Mouse (Mus musculus): Measurements from ENCODE around the gene Btnl10. TPM values are rescaled to one million over a fixed set of nuclear protein-coding genes. Genes with fewer than 3 reads are reported as not detected.

The Btnl10 gene
- polyA plus RNA-seq (2015; fragmentation: Nextera tagmentation; extraction: Ambion mirVana), result not detected in 2 replicates

DNA sequence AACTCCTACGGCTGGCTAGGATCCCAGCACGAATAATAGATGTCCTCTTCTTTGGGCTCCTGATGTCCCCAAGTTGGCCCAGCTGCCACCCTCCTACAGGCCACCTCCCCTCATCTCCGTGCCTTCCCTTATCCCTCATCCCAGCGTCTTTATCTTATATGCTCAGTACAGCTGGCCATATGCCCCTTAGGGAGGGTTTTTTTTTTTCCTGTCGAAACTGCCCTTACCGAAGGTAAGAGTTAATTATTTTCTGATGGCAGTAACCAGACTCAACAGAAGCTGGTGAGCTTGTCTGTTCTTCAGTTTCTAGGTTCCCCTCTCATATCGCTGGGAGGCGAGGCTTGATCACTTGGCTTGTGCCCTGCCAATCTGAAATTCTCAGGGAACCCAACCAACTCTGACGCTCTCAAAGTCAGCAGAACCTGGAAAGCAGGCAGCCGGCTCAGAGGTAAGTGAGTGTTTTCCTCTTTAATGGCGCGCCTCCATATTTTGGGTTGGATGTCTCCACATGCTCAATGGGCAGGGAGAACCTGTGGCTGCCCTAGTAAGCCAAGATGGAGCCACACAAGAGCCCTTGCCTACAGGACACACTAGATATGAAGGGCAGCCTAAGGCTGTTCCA lies at the start of gene Btnl10:
TSS of gene Btnl10 (plus strand) at position 164 of the 622 bp plus-strand sequence.
- Histone ChIP-seq H3K4me2 (no peak within 1 kb of the TSS), H3K9me3 (replicated peaks) (no peaks in the 10 kb centered on the region), H3K9ac (no peak within 1 kb of the TSS), H3K27me3 (peaks cover 6% of the 10 kb centered on the region), H3K36me3 (ENCODE audit: poor library complexity, severe bottlenecking) (no peaks in the 10 kb centered on the region), H3K27ac (no peak within 1 kb of the TSS), H3K4me1 (0 out of 2 replicates have a peak, but pooled peaks cover 6% of the 10 kb centered on the region), H3K4me3 (no peak within 1 kb of the TSS)
- WGBS, result 93% methylated on average over 12 of the region's 12 CpGs
- ATAC-seq, result no peak

GRCm38 (mm10) chr11:58867954-58868330 lies 49.8 kb upstream of the Btnl10 start:
- no peaks in the 10 kb centered on the region for H3K27me3 ChIP-seq
- no peaks in the 10 kb centered on the region for H3K9me3 ChIP-seq (replicated peaks)
- H3K36me3 ChIP-seq (ENCODE audit: poor library complexity, severe bottlenecking), result peaks cover 19% of the 10 kb centered on the region; the same call in 1 of the 2 replicates
- whole genome bisulfite sequencing, result 85% methylated on average over 6 of the region's 6 CpGs
- peak overlapping the region; percentile 72 for H3K4me3 ChIP-seq
- H3K4me1 ChIP-seq, result peaks cover 18% of the 10 kb centered on the region
- H3K27ac ChIP-seq, result no peak overlapping the region; the same call in 1 of the 2 replicates
- peak overlapping the region; percentile 84 for H3K9ac ChIP-seq
- H3K4me2 ChIP-seq, result peak overlapping the region; percentile 78
- ATAC-seq, result 0 out of 2 replicates have a peak, but pooled peaks have one; percentile 6

DNA sequence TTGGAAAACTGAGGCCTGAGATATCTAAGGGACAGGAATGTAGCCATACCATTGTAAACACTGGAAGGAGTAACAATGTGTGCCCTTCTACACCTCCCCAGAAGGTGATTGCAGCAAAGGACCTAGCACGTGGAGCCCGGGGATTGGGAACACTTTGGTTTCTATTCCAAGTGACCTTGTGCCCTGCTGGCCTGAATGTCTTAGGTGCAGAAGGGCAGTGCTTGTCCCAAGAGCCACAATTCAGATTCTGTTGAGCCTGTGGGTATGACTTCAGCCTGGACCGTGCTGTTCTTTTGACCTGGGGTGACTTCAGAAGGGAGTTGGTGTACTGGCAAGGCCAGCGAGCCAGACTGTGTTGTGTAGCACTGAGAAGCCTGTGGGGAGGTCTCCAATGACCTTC lies 46.7 kb upstream of the Btnl10 start:
- Histone ChIP-seq H3K9me3 (replicated peaks) (no peaks in the 10 kb centered on the region), H3K27me3 (no peaks in the 10 kb centered on the region), H3K4me3 (no peak overlapping the region), H3K4me1 (peaks cover 18% of the 10 kb centered on the region), H3K9ac (no peak overlapping the region), H3K36me3 (ENCODE audit: poor library complexity, severe bottlenecking) (peaks cover 22% of the 10 kb centered on the region; the same call in 1 of the 2 replicates), H3K27ac (no peak overlapping the region), H3K4me2 (no peak overlapping the region)
- no peak for ATAC-seq
- 96% methylated on average over 4 of the region's 4 CpGs for WGBS

GRCm38 (mm10) chr11:58883756-58884155 lies 34.0 kb upstream of the Btnl10 start:
- no peak overlapping the region for H3K4me2 ChIP-seq
- ATAC-seq, result no peak
- H3K9ac ChIP-seq, result no peak overlapping the region
- H3K27me3 ChIP-seq, result no peaks in the 10 kb centered on the region
- H3K4me3 ChIP-seq, result no peak overlapping the region
- H3K36me3 ChIP-seq (ENCODE audit: poor library complexity, severe bottlenecking), result peaks cover 49% of the 10 kb centered on the region
- H3K27ac ChIP-seq, result no peak overlapping the region
- no peaks in the 10 kb centered on the region for H3K9me3 ChIP-seq (replicated peaks)
- WGBS, result 81% methylated on average over 8 of the region's 8 CpGs
- H3K4me1 ChIP-seq, result no peaks in the 10 kb centered on the region

GRCm38 (mm10) chr11:58890511-58890910 lies 27.2 kb upstream of the Btnl10 start:
- Histone ChIP-seq H3K9ac (no peak overlapping the region), H3K4me3 (no peak overlapping the region), H3K36me3 (ENCODE audit: poor library complexity, severe bottlenecking) (peaks cover 63% of the 10 kb centered on the region), H3K4me2 (no peak overlapping the region), H3K9me3 (replicated peaks) (no peaks in the 10 kb centered on the region), H3K4me1 (no peaks in the 10 kb centered on the region), H3K27me3 (no peaks in the 10 kb centered on the region), H3K27ac (no peak overlapping the region)
- no peak for ATAC-seq
- 91% methylated on average over 10 of the region's 10 CpGs for WGBS

DNA sequence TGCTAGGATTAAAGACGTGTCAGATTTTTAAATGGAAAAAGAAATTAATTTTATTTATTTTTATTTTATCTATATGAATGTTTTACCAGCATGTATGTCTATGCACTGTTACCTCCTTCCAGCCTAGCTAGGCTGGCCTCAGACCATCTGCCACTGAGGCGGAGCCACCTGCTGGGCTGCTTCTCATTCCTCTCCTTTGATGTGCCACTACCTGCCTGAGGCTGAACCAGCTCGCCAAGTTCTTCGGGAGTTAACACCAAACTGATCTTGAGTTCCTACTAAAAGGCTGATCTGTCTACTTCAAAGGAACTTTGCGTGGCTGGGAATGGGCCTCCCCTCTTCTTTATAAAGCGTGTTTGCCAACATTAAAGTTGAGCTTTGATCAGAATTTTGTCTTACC lies 23.3 kb upstream of the Btnl10 start:
- Histone ChIP-seq H3K4me3 (no peak overlapping the region), H3K27me3 (no peaks in the 10 kb centered on the region), H3K9ac (no peak overlapping the region), H3K27ac (no peak overlapping the region), H3K36me3 (ENCODE audit: poor library complexity, severe bottlenecking) (peaks cover 82% of the 10 kb centered on the region), H3K4me1 (no peaks in the 10 kb centered on the region), H3K4me2 (no peak overlapping the region), H3K9me3 (replicated peaks) (no peaks in the 10 kb centered on the region)
- no peak for ATAC-seq
- 72% methylated on average over 6 of the region's 6 CpGs for WGBS

- Histone ChIP-seq H3K4me2 (no peak overlapping the region), H3K9me3 (replicated peaks) (no peaks in the 10 kb centered on the region), H3K4me1 (peaks cover 11% of the 10 kb centered on the region), H3K9ac (no peak overlapping the region), H3K36me3 (ENCODE audit: poor library complexity, severe bottlenecking) (peaks cover 74% of the 10 kb centered on the region), H3K27me3 (no peaks in the 10 kb centered on the region), H3K27ac (no peak overlapping the region), H3K4me3 (no peak overlapping the region)
- 83% methylated on average over 6 of the region's 6 CpGs for WGBS
- ATAC-seq, result no peak
Measured at GRCm38 (mm10) chr11:58897485-58897884, 20.2 kb upstream of the Btnl10 start.

- Histone ChIP-seq H3K9ac (peak overlapping the region; percentile 40), H3K4me2 (no peak overlapping the region), H3K27ac (no peak overlapping the region), H3K36me3 (ENCODE audit: poor library complexity, severe bottlenecking) (peaks cover 47% of the 10 kb centered on the region), H3K9me3 (replicated peaks) (no peaks in the 10 kb centered on the region), H3K4me3 (no peak overlapping the region), H3K27me3 (no peaks in the 10 kb centered on the region), H3K4me1 (peaks cover 21% of the 10 kb centered on the region)
- no peak for ATAC-seq
Measured at GRCm38 (mm10) chr11:58901080-58901479, 16.6 kb upstream of the Btnl10 start.

GRCm38 (mm10) chr11:58903511-58904409 lies 13.9 kb upstream of the Btnl10 start, which contains the start of gene Zfp39:
TSS of gene Zfp39 (minus strand) at chr11:58904225.
- Histone ChIP-seq H3K27ac (peak within 1 kb of the TSS; percentile 69), H3K4me1 (peaks cover 21% of the 10 kb centered on the region), H3K9me3 (replicated peaks) (no peaks in the 10 kb centered on the region), H3K4me2 (peak within 1 kb of the TSS; percentile 71), H3K27me3 (no peaks in the 10 kb centered on the region), H3K36me3 (ENCODE audit: poor library complexity, severe bottlenecking) (peaks cover 26% of the 10 kb centered on the region), H3K4me3 (peak within 1 kb of the TSS; percentile 84), H3K9ac (peak within 1 kb of the TSS; percentile 91)
- WGBS, result under 1% methylated on average over 40 of the region's 40 CpGs
- peak; percentile 99 for ATAC-seq

DNA sequence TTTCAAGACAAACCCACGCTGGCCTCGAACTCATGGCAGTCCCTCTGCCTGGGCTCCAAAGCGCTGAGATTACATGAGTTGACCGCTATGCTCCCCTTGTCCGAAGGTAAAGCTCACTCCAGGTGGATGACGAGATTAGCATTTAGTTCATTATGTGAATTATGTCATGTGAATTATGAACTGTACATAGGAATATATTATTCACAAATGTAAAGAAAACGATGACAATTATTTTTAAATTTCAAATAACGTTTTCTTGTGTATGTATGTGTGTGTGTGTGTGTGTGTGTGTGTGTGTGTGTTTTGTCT lies 13.3 kb upstream of the Btnl10 start:
- Histone ChIP-seq H3K36me3 (ENCODE audit: poor library complexity, severe bottlenecking) (peaks cover 20% of the 10 kb centered on the region), H3K4me1 (peaks cover 21% of the 10 kb centered on the region), H3K4me3 (peak overlapping the region; percentile 84), H3K9me3 (replicated peaks) (no peaks in the 10 kb centered on the region), H3K27me3 (no peaks in the 10 kb centered on the region), H3K9ac (peak overlapping the region; percentile 91), H3K4me2 (peak overlapping the region; percentile 71), H3K27ac (no peak overlapping the region)
- WGBS, result 4% methylated on average over 8 of the region's 8 CpGs
- no peak for ATAC-seq

DNA sequence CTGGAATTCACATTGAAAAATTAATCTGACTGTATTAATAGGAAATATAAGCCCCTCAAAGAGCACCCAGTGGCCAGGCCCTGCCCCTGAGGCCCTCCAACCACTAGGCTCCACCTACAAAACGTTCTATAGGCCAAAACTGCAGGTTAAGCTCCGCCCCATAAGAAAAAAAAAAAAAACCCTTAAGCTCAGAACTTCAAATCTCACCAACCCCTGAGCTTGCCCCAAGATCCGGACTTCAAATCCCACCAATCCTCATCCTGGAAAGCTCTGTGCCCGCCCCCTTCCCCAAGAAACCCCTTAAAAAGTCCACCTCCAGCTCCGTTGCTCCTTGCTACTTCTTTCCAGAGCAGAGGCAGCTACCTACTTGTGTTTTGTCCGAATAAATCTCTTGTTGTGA lies 12.9 kb upstream of the Btnl10 start:
- Histone ChIP-seq H3K4me2 (no peak overlapping the region; the same call in 1 of the 2 replicates), H3K4me3 (no peak overlapping the region), H3K9me3 (replicated peaks) (no peaks in the 10 kb centered on the region), H3K9ac (no peak overlapping the region), H3K27ac (no peak overlapping the region), H3K4me1 (peaks cover 21% of the 10 kb centered on the region), H3K36me3 (ENCODE audit: poor library complexity, severe bottlenecking) (peaks cover 17% of the 10 kb centered on the region), H3K27me3 (no peaks in the 10 kb centered on the region)
- no peak for ATAC-seq
- 43% methylated on average over 6 of the region's 6 CpGs for WGBS

DNA sequence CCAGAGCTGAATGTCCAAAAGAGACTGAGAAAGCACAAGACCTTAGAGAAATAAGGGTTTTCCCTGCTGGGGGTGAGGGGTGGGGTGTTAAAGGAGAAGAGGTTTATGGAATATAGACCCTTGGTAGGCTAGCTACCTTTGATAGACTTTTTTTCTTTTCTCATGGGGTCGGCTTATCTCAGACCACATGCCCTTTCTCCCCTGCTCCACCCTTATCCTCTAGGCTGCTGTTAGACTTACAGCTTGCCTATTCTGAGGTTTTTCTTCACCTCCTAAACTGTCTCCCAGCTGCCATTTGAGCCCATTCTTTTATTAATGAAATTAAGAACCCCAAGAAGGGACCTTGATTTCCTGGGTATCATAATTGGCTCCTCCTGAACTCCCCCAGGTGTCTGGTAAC lies 3.9 kb upstream of the Btnl10 start:
- 100% methylated on average over 1 of the region's 1 CpGs for WGBS
- no peaks in the 10 kb centered on the region for H3K9me3 ChIP-seq (replicated peaks)
- H3K27me3 ChIP-seq, result peaks cover 6% of the 10 kb centered on the region
- no peak overlapping the region for H3K9ac ChIP-seq
- no peaks in the 10 kb centered on the region for H3K36me3 ChIP-seq (ENCODE audit: poor library complexity, severe bottlenecking)
- no peak overlapping the region for H3K4me3 ChIP-seq
- no peak overlapping the region for H3K27ac ChIP-seq
- H3K4me1 ChIP-seq, result 0 out of 2 replicates have a peak, but pooled peaks cover 6% of the 10 kb centered on the region
- H3K4me2 ChIP-seq, result no peak overlapping the region
- no peak for ATAC-seq
